Mouse (Mus musculus) erythroblast, embryonic 14.5 days (primary cell): ENCODE results near the gene Mapk8.

Experiments
- GATA1 ChIP-seq: IDR thresholded peaks from 2 replicates; pipeline ENCODE4 v1.6.1; 2012; ENCODE audit warnings: low read length, inconsistent platforms, mixed read lengths
- TAL1 ChIP-seq: IDR thresholded peaks from 3 replicates; pipeline ENCODE4 v1.6.1; 2012; ENCODE audit warnings: low read length, inconsistent platforms, mixed read lengths

GRCm38 (mm10) chr14:33371248-33371647 is 75.7 kb downstream of the Mapk8 start:
- TF ChIP-seq TAL1 (no peak), GATA1 (no peak)
